Mouse (Mus musculus): Measurements from ENCODE around the gene Mbl1. TPM values are rescaled to one million over a fixed set of nuclear protein-coding genes. Genes with fewer than 3 reads are reported as not detected.

Gene Mbl1
- polyA plus RNA-seq (2014; fragmentation: Nextera tagmentation; extraction: Ambion mirVana) = not detected in 2 replicates

GRCm38 (mm10) chr14:41151220-41151898 lies at the start of gene Mbl1:
Gene Mbl1, plus strand, starts transcription at chr14:41151458.
- no peaks in the 10 kb centered on the region for H3K27me3 ChIP-seq (ENCODE audit: control insufficient read depth, insufficient read depth, low read length)

DNA sequence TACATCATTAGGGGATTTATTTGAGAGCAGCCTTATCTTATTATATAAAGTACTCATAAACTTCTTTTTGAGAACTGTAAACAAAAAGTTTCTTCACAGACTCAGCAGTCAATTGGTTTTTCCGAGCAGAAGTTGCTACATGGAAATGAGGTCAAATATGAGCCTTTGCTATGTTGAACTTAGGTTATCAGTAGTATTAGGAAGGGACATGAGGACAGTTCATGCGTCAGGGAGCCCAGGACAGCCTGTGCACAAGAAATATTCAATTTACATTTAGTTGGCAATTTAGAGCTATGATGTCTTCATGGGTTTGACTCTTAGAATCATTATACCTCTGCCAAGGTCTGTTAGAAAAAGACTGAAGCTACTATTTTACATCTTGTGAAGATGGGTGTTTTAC lies 49.0 kb upstream of the Mbl1 start:
- Histone ChIP-seq H3K9ac (ENCODE audit: low read length) (no peak overlapping the region), H3K9me3 (ENCODE audit: control insufficient read depth, low read length) (no peaks in the 10 kb centered on the region), H3K27me3 (ENCODE audit: control insufficient read depth, insufficient read depth, low read length) (no peaks in the 10 kb centered on the region), H3K27ac (ENCODE audit: low read depth, low read length) (no peak overlapping the region), H3K4me3 (ENCODE audit: low read depth, low read length) (no peak overlapping the region), H3K4me1 (replicated peaks; ENCODE audit: control insufficient read depth, insufficient read depth, low read length) (no peaks in the 10 kb centered on the region), H3K4me2 (ENCODE audit: low read depth, low read length, severe bottlenecking) (no peak overlapping the region), H3K36me3 (ENCODE audit: control insufficient read depth, insufficient read depth, low read length) (no peaks in the 10 kb centered on the region)
- no peak for DNase-seq (ENCODE audit: low spot score)
- 86% methylated on average over 2 of the region's 2 CpGs for WGBS
- ATAC-seq (replicated peaks; ENCODE audit: low FRiP score) = no peak

More at GRCm38 (mm10) chr14:41151220-41151898, at the start of gene Mbl1:
- H3K9me3 ChIP-seq (ENCODE audit: control insufficient read depth, low read length) = no peaks in the 10 kb centered on the region
- H3K4me3 ChIP-seq (ENCODE audit: low read depth, low read length) = no peak within 1 kb of the TSS
- H3K36me3 ChIP-seq (ENCODE audit: control insufficient read depth, insufficient read depth, low read length) = no peaks in the 10 kb centered on the region
- no peak within 1 kb of the TSS for H3K4me2 ChIP-seq (ENCODE audit: low read depth, low read length, severe bottlenecking)
- ATAC-seq (replicated peaks; ENCODE audit: low FRiP score) (no peak), DNase-seq (ENCODE audit: low spot score) (no peak)
- H3K27ac ChIP-seq (ENCODE audit: low read depth, low read length) = no peak within 1 kb of the TSS
- no peak within 1 kb of the TSS for H3K9ac ChIP-seq (ENCODE audit: low read length)
- WGBS = 93% methylated on average over 7 of the region's 7 CpGs
- H3K4me1 ChIP-seq (replicated peaks; ENCODE audit: control insufficient read depth, insufficient read depth, low read length) = no peaks in the 10 kb centered on the region

DNA sequence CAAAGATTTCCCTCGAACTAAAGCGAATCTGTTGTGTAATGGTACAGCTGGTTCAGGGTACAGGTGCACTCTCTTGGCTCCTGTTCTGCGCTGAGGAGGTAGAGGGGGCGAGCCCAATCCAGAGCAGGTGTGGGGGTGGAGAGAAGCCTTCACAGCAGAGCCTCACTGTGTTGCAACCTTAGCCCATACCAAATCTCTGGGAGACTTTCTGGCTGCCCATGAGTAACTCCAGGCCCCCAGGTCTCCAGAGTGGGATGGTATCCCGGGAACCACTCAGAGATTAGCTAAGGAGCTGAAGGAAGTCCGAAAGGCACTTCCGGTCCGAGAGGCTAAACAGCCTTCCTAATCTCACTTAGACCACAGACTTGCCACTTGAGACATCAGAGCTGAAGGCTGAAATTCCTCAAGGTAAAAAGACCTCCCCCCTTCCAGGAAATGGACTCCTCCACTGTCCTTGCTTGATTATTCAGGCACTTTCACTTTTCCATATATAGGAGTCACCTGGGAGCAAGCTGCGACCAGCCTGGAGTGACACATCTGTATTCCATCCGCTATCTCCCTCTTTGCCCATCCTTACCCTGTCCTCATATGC lies 46.3 kb upstream of the Mbl1 start, which contains the start of gene Mat1a:
Mat1a (plus strand) TSS at position 183 of the 592 bp plus-strand sequence.
- Histone ChIP-seq H3K9me3 (ENCODE audit: control insufficient read depth, low read length) (no peaks in the 10 kb centered on the region), H3K9ac (ENCODE audit: low read length) (no peak within 1 kb of the TSS), H3K27me3 (ENCODE audit: control insufficient read depth, insufficient read depth, low read length) (no peaks in the 10 kb centered on the region), H3K36me3 (ENCODE audit: control insufficient read depth, insufficient read depth, low read length) (no peaks in the 10 kb centered on the region), H3K4me1 (replicated peaks; ENCODE audit: control insufficient read depth, insufficient read depth, low read length) (no peaks in the 10 kb centered on the region), H3K4me3 (ENCODE audit: low read depth, low read length) (no peak within 1 kb of the TSS), H3K27ac (ENCODE audit: low read depth, low read length) (no peak within 1 kb of the TSS), H3K4me2 (ENCODE audit: low read depth, low read length, severe bottlenecking) (no peak within 1 kb of the TSS)
- WGBS = 80% methylated on average over 10 of the region's 10 CpGs
- no peak for DNase-seq (ENCODE audit: low spot score)
- ATAC-seq (replicated peaks; ENCODE audit: low FRiP score) = no peak

DNA sequence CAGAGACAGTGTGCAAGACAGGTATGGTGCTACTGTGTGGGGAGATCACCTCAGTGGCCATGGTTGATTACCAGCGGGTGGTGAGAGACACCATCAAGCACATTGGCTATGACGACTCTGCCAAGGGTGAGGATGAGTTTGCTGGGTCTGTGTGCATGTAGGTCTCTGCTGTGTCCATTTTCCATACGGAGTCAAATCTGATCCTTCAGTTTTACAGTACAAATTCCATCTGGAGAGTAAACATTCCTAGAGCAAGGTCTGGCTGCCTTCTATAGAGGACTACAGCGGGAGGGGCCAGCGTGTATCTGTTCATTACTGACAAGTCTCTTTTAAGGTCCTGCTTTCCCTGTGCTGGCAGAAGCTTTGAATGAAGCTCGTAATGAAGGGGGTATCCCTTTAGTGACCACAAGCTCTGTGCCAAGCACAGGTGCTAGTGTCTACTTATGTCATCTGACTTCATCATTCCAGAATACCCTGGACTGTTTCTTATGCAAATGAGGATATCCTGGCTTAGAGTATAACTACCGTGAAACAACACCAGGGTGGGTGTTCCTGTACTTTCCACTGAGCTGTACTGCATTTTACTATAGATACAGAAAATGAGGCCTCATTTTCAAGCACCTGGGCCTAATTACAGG lies 40.1 kb upstream of the Mbl1 start:
- no peaks in the 10 kb centered on the region for H3K27me3 ChIP-seq (ENCODE audit: control insufficient read depth, insufficient read depth, low read length)
- no peak for ATAC-seq (replicated peaks; ENCODE audit: low FRiP score)
- H3K27ac ChIP-seq (ENCODE audit: low read depth, low read length) = no peak overlapping the region
- H3K4me3 ChIP-seq (ENCODE audit: low read depth, low read length) = no peak overlapping the region
- H3K9me3 ChIP-seq (ENCODE audit: control insufficient read depth, low read length) = no peaks in the 10 kb centered on the region
- H3K9ac ChIP-seq (ENCODE audit: low read length) = no peak overlapping the region
- no peak for DNase-seq (ENCODE audit: low spot score)
- H3K4me1 ChIP-seq (replicated peaks; ENCODE audit: control insufficient read depth, insufficient read depth, low read length) = no peaks in the 10 kb centered on the region
- no peaks in the 10 kb centered on the region for H3K36me3 ChIP-seq (ENCODE audit: control insufficient read depth, insufficient read depth, low read length)
- no peak overlapping the region for H3K4me2 ChIP-seq (ENCODE audit: low read depth, low read length, severe bottlenecking)
- WGBS = 88% methylated on average over 7 of the region's 7 CpGs

DNA sequence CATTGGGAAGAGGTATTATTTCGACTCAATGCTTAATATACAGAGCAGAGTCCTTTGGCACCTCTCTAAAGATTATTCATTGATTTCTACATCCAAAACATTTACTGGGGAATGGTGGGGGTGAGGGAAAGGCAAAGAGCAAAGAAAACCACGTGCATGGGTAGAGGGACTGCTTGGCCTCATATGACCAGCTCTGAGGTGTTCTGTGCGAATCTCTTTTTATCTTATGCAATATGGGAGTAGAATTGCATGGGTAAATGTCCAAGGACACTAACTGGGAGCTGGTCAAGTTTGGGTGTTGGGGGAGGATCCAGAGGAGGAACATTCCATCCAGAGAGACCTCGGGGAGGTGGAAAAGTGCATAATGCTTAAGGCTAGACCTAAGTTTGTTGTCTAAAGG lies 38.3 kb upstream of the Mbl1 start:
- H3K9ac ChIP-seq (ENCODE audit: low read length) = no peak overlapping the region
- H3K4me2 ChIP-seq (ENCODE audit: low read depth, low read length, severe bottlenecking) = no peak overlapping the region
- 82% methylated on average over 4 of the region's 4 CpGs for WGBS
- H3K27me3 ChIP-seq (ENCODE audit: control insufficient read depth, insufficient read depth, low read length) = no peaks in the 10 kb centered on the region
- DNase-seq (ENCODE audit: low spot score) (no peak), ATAC-seq (replicated peaks; ENCODE audit: low FRiP score) (no peak)
- no peaks in the 10 kb centered on the region for H3K36me3 ChIP-seq (ENCODE audit: control insufficient read depth, insufficient read depth, low read length)
- no peaks in the 10 kb centered on the region for H3K4me1 ChIP-seq (replicated peaks; ENCODE audit: control insufficient read depth, insufficient read depth, low read length)
- H3K9me3 ChIP-seq (ENCODE audit: control insufficient read depth, low read length) = no peaks in the 10 kb centered on the region
- H3K4me3 ChIP-seq (ENCODE audit: low read depth, low read length) = no peak overlapping the region
- H3K27ac ChIP-seq (ENCODE audit: low read depth, low read length) = no peak overlapping the region

- Histone ChIP-seq H3K36me3 (ENCODE audit: control insufficient read depth, insufficient read depth, low read length) (no peaks in the 10 kb centered on the region), H3K4me3 (ENCODE audit: low read depth, low read length) (no peak overlapping the region), H3K27me3 (ENCODE audit: control insufficient read depth, insufficient read depth, low read length) (no peaks in the 10 kb centered on the region), H3K9me3 (ENCODE audit: control insufficient read depth, low read length) (no peaks in the 10 kb centered on the region), H3K4me2 (ENCODE audit: low read depth, low read length, severe bottlenecking) (no peak overlapping the region), H3K4me1 (replicated peaks; ENCODE audit: control insufficient read depth, insufficient read depth, low read length) (no peaks in the 10 kb centered on the region), H3K27ac (ENCODE audit: low read depth, low read length) (no peak overlapping the region), H3K9ac (ENCODE audit: low read length) (no peak overlapping the region)
- DNase-seq (ENCODE audit: low spot score) (no peak), ATAC-seq (replicated peaks; ENCODE audit: low FRiP score) (no peak)
- 84% methylated on average over 3 of the region's 3 CpGs for WGBS
Measured at GRCm38 (mm10) chr14:41116271-41116670, 35.0 kb upstream of the Mbl1 start.

DNA sequence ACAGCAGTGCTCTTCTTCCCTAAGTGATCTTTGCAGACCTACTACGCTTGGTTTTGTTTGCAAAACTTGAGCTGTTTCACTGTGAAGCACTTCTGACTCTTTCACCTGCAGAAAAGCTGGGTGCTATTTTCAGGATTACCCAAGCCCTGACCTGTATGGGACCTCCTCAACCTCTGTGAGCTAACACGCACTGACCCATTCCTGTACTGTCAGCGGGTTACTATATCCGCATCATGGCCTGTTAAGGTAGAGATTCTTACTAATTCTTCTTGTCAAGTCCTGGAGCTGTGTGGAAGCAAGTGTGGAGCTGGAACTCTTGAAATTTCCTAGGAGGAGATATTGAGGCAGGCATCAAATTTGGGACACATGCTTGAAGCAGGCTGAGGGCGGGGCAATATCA lies 26.6 kb upstream of the Mbl1 start:
- 88% methylated on average over 5 of the region's 5 CpGs for WGBS
- DNase-seq (ENCODE audit: low spot score) (no peak), ATAC-seq (replicated peaks; ENCODE audit: low FRiP score) (no peak)

DNA sequence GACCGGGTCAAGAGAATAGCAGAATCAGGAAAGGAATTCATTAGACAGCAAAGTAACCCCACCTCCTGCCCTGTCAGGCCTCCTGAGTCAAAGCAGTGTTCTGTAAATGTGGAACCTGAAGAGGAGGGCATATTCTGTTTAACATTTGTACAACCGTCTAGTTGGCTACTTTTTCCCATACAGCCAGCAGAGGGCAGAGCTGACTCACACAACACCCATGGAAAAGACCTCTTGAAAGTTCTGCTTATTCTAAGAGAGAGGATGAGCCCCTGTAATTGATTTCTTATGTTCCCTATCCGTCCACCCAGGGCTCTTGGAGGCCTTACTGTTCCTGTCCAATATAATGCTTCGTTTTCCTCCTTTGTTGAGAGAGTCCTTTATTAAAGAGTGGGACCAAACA lies 23.3 kb upstream of the Mbl1 start:
- 26% methylated on average over 4 of the region's 4 CpGs for WGBS
- DNase-seq (ENCODE audit: low spot score) = no peak
- ATAC-seq (replicated peaks; ENCODE audit: low FRiP score) = no peak
- no peaks in the 10 kb centered on the region for H3K9me3 ChIP-seq (ENCODE audit: control insufficient read depth, low read length)
- no peak overlapping the region for H3K4me2 ChIP-seq (ENCODE audit: low read depth, low read length, severe bottlenecking)
- H3K9ac ChIP-seq (ENCODE audit: low read length) = no peak overlapping the region
- H3K36me3 ChIP-seq (ENCODE audit: control insufficient read depth, insufficient read depth, low read length) = no peaks in the 10 kb centered on the region
- H3K27me3 ChIP-seq (ENCODE audit: control insufficient read depth, insufficient read depth, low read length) = no peaks in the 10 kb centered on the region
- no peaks in the 10 kb centered on the region for H3K4me1 ChIP-seq (replicated peaks; ENCODE audit: control insufficient read depth, insufficient read depth, low read length)
- H3K27ac ChIP-seq (ENCODE audit: low read depth, low read length) = no peak overlapping the region
- H3K4me3 ChIP-seq (ENCODE audit: low read depth, low read length) = no peak overlapping the region

More for the DNA sequence above, 26.6 kb upstream of the Mbl1 start:
- H3K27me3 ChIP-seq (ENCODE audit: control insufficient read depth, insufficient read depth, low read length) = no peaks in the 10 kb centered on the region
- H3K4me3 ChIP-seq (ENCODE audit: low read depth, low read length) = no peak overlapping the region
- no peak overlapping the region for H3K4me2 ChIP-seq (ENCODE audit: low read depth, low read length, severe bottlenecking)
- no peak overlapping the region for H3K9ac ChIP-seq (ENCODE audit: low read length)
- H3K9me3 ChIP-seq (ENCODE audit: control insufficient read depth, low read length) = no peaks in the 10 kb centered on the region
- H3K27ac ChIP-seq (ENCODE audit: low read depth, low read length) = no peak overlapping the region
- H3K4me1 ChIP-seq (replicated peaks; ENCODE audit: control insufficient read depth, insufficient read depth, low read length) = no peaks in the 10 kb centered on the region
- no peaks in the 10 kb centered on the region for H3K36me3 ChIP-seq (ENCODE audit: control insufficient read depth, insufficient read depth, low read length)
